Mouse (Mus musculus) cortical plate, adult 2 months (tissue): ENCODE measurements around the gene Chaf1a.

Source experiments
- CTCF ChIP-seq: fragments of 200-500 bp; IDR thresholded peaks from 2 replicates; pipeline ENCODE4 v1.5.1; 2011; ENCODE audit warnings: mild to moderate bottlenecking, control low read depth, low read length; ENCODE audit not compliant: insufficient read depth; ENCODE audit errors: extremely low read depth
- POLR2A ChIP-seq: fragments of 200-500 bp; IDR thresholded peaks from 2 replicates; pipeline ENCODE4 v1.6.1; 2011; ENCODE audit warnings: mild to moderate bottlenecking, low read length, control low read depth; ENCODE audit not compliant: insufficient read depth; ENCODE audit errors: extremely low read depth

GRCm38 (mm10) chr17:56066451-56066850 lies 26.2 kb downstream of the Chaf1a start:
- TF ChIP-seq POLR2A (no peak), CTCF (no peak)
